In genomic region chr1:182849556-182849955, GRCm38 (mm10) we compare ENCODE assay signal across 15 mouse cellular contexts.
DNase-seq lines count a peak whose midpoint lies in the region; ATAC-seq lines count a peak whose summit lies in the region.
"Had no signal": no experiment of that assay in that cellular context is flagged by ENCODE, and none has a peak within 500 bp of the region (broad histone marks: within the 10 kb centered on the region; RNA-seq: fewer than 3 reads in every experiment).

No protein-coding gene starts in this region.

- intact Hi-C loops in heart, postnatal 14 days (cut with DNase I), result no loop called here

- WGBS in heart, embryonic 13.5 days, result 35% methylated on average over 12 of the region's 12 CpGs
- WGBS in midbrain, embryonic 12.5 days, result 68% methylated on average over 12 of the region's 12 CpGs
- 82% methylated on average over 12 of the region's 12 CpGs for WGBS in midbrain, embryonic 10.5 days
- 38% methylated on average over 12 of the region's 12 CpGs for WGBS in hindbrain, embryonic 14.5 days
- 34% methylated on average over 12 of the region's 12 CpGs for WGBS in neural tube, embryonic 13.5 days

- H3K4me1 ChIP-seq in heart, embryonic 13.5 days, result peaks cover 3% of the 10 kb centered on the region
- H3K4me1 ChIP-seq in midbrain, embryonic 12.5 days, result peaks cover 7% of the 10 kb centered on the region; the same call in 1 of the 2 replicates
- H3K4me1 ChIP-seq in midbrain, embryonic 10.5 days, result peaks cover 13% of the 10 kb centered on the region
- H3K4me1 ChIP-seq in hindbrain, embryonic 14.5 days (replicated peaks; ENCODE audit: control insufficient read depth, insufficient read depth, low read length), result peaks cover 13% of the 10 kb centered on the region; the same call in 1 of the 2 replicates
- H3K4me1 ChIP-seq in neural tube, embryonic 13.5 days (replicated peaks), result peaks cover 47% of the 10 kb centered on the region
- H3K4me1 ChIP-seq: limb, embryonic 15.5 days had no signal

- no peak for DNase-seq in heart, postnatal 14 days
- DNase-seq in midbrain, embryonic 10.5 days (ENCODE audit: low spot score), result no peak
- DNase-seq in hindbrain, embryonic 14.5 days (ENCODE audit: low spot score), result peak; percentile 55
- no peak for DNase-seq in thymus, postnatal 25 days
- DNase-seq in ovary, postnatal 14 days (ENCODE audit: low spot score), result no peak
- DNase-seq: adrenal gland, postnatal 25 days; cerebellum, postnatal 36 days; lung, adult 2 months; thymus, adult 2 months had no signal

- no peak overlapping the region for H3K4me3 ChIP-seq in heart, embryonic 13.5 days
- no peak overlapping the region for H3K4me3 ChIP-seq in midbrain, embryonic 12.5 days
- H3K4me3 ChIP-seq in midbrain, embryonic 10.5 days, result no peak overlapping the region
- H3K4me3 ChIP-seq in hindbrain, embryonic 14.5 days (replicated peaks; ENCODE audit: low read length), result no peak overlapping the region
- no peak overlapping the region for H3K4me3 ChIP-seq in neural tube, embryonic 13.5 days
- H3K4me3 ChIP-seq: limb, embryonic 15.5 days had no signal

- H3K27me3 ChIP-seq in heart, embryonic 13.5 days (replicated peaks), result no peaks in the 10 kb centered on the region
- no peaks in the 10 kb centered on the region for H3K27me3 ChIP-seq in midbrain, embryonic 12.5 days
- no peaks in the 10 kb centered on the region for H3K27me3 ChIP-seq in midbrain, embryonic 10.5 days (ENCODE audit: low read depth, poor library complexity, severe bottlenecking)
- H3K27me3 ChIP-seq in hindbrain, embryonic 14.5 days (ENCODE audit: control insufficient read depth, insufficient read depth, low read length), result no peaks in the 10 kb centered on the region
- H3K27me3 ChIP-seq in neural tube, embryonic 13.5 days, result no peaks in the 10 kb centered on the region
- H3K27me3 ChIP-seq: limb, embryonic 15.5 days had no signal

- H3K9ac ChIP-seq in heart, embryonic 13.5 days, result no peak overlapping the region
- no peak overlapping the region for H3K9ac ChIP-seq in midbrain, embryonic 12.5 days (replicated peaks)
- H3K9ac ChIP-seq in hindbrain, embryonic 14.5 days, result no peak overlapping the region
- H3K9ac ChIP-seq in neural tube, embryonic 13.5 days, result no peak overlapping the region
- H3K9ac ChIP-seq: limb, embryonic 15.5 days had no signal

- H3K9me3 ChIP-seq in heart, embryonic 13.5 days, result no peaks in the 10 kb centered on the region
- H3K9me3 ChIP-seq in midbrain, embryonic 12.5 days, result no peaks in the 10 kb centered on the region
- H3K9me3 ChIP-seq in midbrain, embryonic 10.5 days (replicated peaks), result no peaks in the 10 kb centered on the region
- no peaks in the 10 kb centered on the region for H3K9me3 ChIP-seq in hindbrain, embryonic 14.5 days (ENCODE audit: control insufficient read depth, low read length)
- no peaks in the 10 kb centered on the region for H3K9me3 ChIP-seq in neural tube, embryonic 13.5 days
- H3K9me3 ChIP-seq: limb, embryonic 15.5 days had no signal

- ATAC-seq in heart, embryonic 13.5 days (ENCODE audit: extremely low read depth, insufficient number of reproducible peaks, low FRiP score, low TSS enrichment), result no peak
- no peak for ATAC-seq in midbrain, embryonic 12.5 days (ENCODE audit: low FRiP score, low read depth)
- peak; percentile 81 for ATAC-seq in hindbrain, embryonic 14.5 days (ENCODE audit: low FRiP score)
- ATAC-seq in neural tube, embryonic 13.5 days (ENCODE audit: low read depth), result peak; percentile 79
- ATAC-seq: inflammation-experienced regulatory T-cells, adult 6 months had no signal

- H3K27ac ChIP-seq in heart, embryonic 13.5 days (replicated peaks), result no peak overlapping the region
- H3K27ac ChIP-seq in midbrain, embryonic 12.5 days (replicated peaks), result peak overlapping the region; percentile 71
- H3K27ac ChIP-seq in midbrain, embryonic 10.5 days (replicated peaks), result no peak overlapping the region
- H3K27ac ChIP-seq in hindbrain, embryonic 14.5 days, result peak overlapping the region; percentile 70
- H3K27ac ChIP-seq in neural tube, embryonic 13.5 days (replicated peaks), result peak overlapping the region; percentile 85
- H3K27ac ChIP-seq: limb, embryonic 15.5 days had no signal

- no peaks in the 10 kb centered on the region for H3K36me3 ChIP-seq in heart, embryonic 13.5 days
- no peaks in the 10 kb centered on the region for H3K36me3 ChIP-seq in midbrain, embryonic 12.5 days
- no peaks in the 10 kb centered on the region for H3K36me3 ChIP-seq in midbrain, embryonic 10.5 days
- no peaks in the 10 kb centered on the region for H3K36me3 ChIP-seq in hindbrain, embryonic 14.5 days (replicated peaks; ENCODE audit: control insufficient read depth, insufficient read depth)
- no peaks in the 10 kb centered on the region for H3K36me3 ChIP-seq in neural tube, embryonic 13.5 days
- H3K36me3 ChIP-seq: limb, embryonic 15.5 days had no signal

- H3K4me2 ChIP-seq in heart, embryonic 13.5 days, result peak overlapping the region; percentile 31; the same call in 1 of the 2 replicates
- H3K4me2 ChIP-seq in midbrain, embryonic 12.5 days (replicated peaks), result no peak overlapping the region
- 0 out of 2 replicates have a peak overlapping the region, but pooled peaks have one; percentile 8 for H3K4me2 ChIP-seq in hindbrain, embryonic 14.5 days (replicated peaks)
- H3K4me2 ChIP-seq in neural tube, embryonic 13.5 days, result peak overlapping the region; percentile 21; the same call in 1 of the 2 replicates
- H3K4me2 ChIP-seq: heart, embryonic 11.5 days; limb, embryonic 15.5 days had no signal

Comparison
In these comparisons a context has a peak if more than half of its experiments do, and no peak if none do; other contexts are left out.
1. H3K27ac ChIP-seq: peak in midbrain, embryonic 12.5 days (single experiment), hindbrain, embryonic 14.5 days (single experiment) and neural tube, embryonic 13.5 days (single experiment); none in heart, embryonic 13.5 days (single experiment) and midbrain, embryonic 10.5 days (single experiment).
2. ATAC-seq: peak in hindbrain, embryonic 14.5 days (single experiment) and neural tube, embryonic 13.5 days (single experiment); none in heart, embryonic 13.5 days (single experiment) and midbrain, embryonic 12.5 days (single experiment).